ENCODE assay signal across 11 mouse cellular contexts in genomic region chr5:118606636-118607035, GRCm38 (mm10). TPM values are rescaled to one million over a fixed set of nuclear protein-coding genes. Genes with fewer than 3 reads are reported as not detected.
DNase-seq lines count a peak whose midpoint lies in the region; ATAC-seq lines count a peak whose summit lies in the region.
"Had no signal": no experiment of that assay in that cellular context is flagged by ENCODE, and none has a peak within 500 bp of the region (broad histone marks: within the 10 kb centered on the region; RNA-seq: fewer than 3 reads in every experiment).

No protein-coding gene starts in this region.

- WGBS in heart, embryonic 12.5 days = 82% methylated on average over 13 of the region's 13 CpGs

- H3K27ac ChIP-seq in heart, embryonic 12.5 days (ENCODE audit: poor library complexity, severe bottlenecking) = no peak overlapping the region
- H3K27ac ChIP-seq: heart, adult 2 months had no signal

- no peaks in the 10 kb centered on the region for H3K36me3 ChIP-seq in heart, embryonic 12.5 days
- 0 out of 2 replicates have a peak, but pooled peaks cover 1% of the 10 kb centered on the region for H3K36me3 ChIP-seq in splenic B cell, adult 2 months (ENCODE audit: control insufficient read depth, insufficient read depth, low read length, poor library complexity, severe bottlenecking)

- no peaks in the 10 kb centered on the region for H3K27me3 ChIP-seq in heart, embryonic 12.5 days (replicated peaks)
- no peaks in the 10 kb centered on the region for H3K27me3 ChIP-seq in splenic B cell, adult 2 months (ENCODE audit: control insufficient read depth, insufficient read depth, low read length, poor library complexity, severe bottlenecking)
- H3K27me3 ChIP-seq: CH12.LX had no signal

- peak; percentile 17 to 42 for DNase-seq in heart, adult 9 months (ENCODE audit: low spot score in 2 of 2)
- peak; percentile 22 to 25 for DNase-seq in spleen, postnatal 36 days (ENCODE audit: low spot score in 2 of 2)
- DNase-seq in spleen, postnatal 14 days (ENCODE audit: low spot score in 2 of 2) = no peak
- peak; percentile 51 to 60 for DNase-seq in kidney, postnatal 4 days
- peak; percentile 30 for DNase-seq in splenic B cell, adult 2 months (ENCODE audit: low read depth, low spot score)
- DNase-seq in spleen, adult 12 weeks (ENCODE audit: low spot score) = no peak
- no peak for DNase-seq in urinary bladder, adult 2 months (ENCODE audit: low spot score)
- DNase-seq: lung, embryonic 14.5 days had no signal

- H3K4me1 ChIP-seq in heart, embryonic 12.5 days (replicated peaks) = peaks cover 45% of the 10 kb centered on the region

- no peak for ATAC-seq in heart, embryonic 12.5 days (ENCODE audit: insufficient number of reproducible peaks, low FRiP score)

- no peak overlapping the region for H3K9ac ChIP-seq in heart, embryonic 12.5 days
- H3K9ac ChIP-seq: lung, embryonic 14.5 days had no signal

- no peak overlapping the region for H3K4me3 ChIP-seq in heart, embryonic 12.5 days
- H3K4me3 ChIP-seq: heart, adult 2 months had no signal

- H3K4me2 ChIP-seq in heart, embryonic 12.5 days = no peak overlapping the region
- H3K4me2 ChIP-seq: lung, embryonic 14.5 days had no signal

- H3K9me3 ChIP-seq in heart, embryonic 12.5 days (replicated peaks) = no peaks in the 10 kb centered on the region

RNA-seq across cellular contexts. Expression of gene Med13l, which starts 46.2 kb away (rescaled TPM):
- 10.0 and 10.8 TPM in 2 replicates for polyA plus RNA-seq in heart, embryonic 12.5 days (2016; fragmentation: Nextera tagmentation; extraction: Ambion mirVana)
- polyA plus RNA-seq in urinary bladder, adult 2 months (2012; rRNA removed) = 9.9 and 16.1 TPM in 2 replicates

Comparison
In these comparisons a context has a peak if more than half of its experiments do, and no peak if none do; other contexts are left out.
1. DNase-seq: peak in heart, adult 9 months (2 of 2), spleen, postnatal 36 days (2 of 2), kidney, postnatal 4 days (2 of 2) and splenic B cell, adult 2 months (single experiment); none in spleen, postnatal 14 days (0 of 2), spleen, adult 12 weeks (single experiment) and urinary bladder, adult 2 months (single experiment).